Mouse (Mus musculus): ENCODE measurements around the gene Clic5.

The Clic5 gene

DNA sequence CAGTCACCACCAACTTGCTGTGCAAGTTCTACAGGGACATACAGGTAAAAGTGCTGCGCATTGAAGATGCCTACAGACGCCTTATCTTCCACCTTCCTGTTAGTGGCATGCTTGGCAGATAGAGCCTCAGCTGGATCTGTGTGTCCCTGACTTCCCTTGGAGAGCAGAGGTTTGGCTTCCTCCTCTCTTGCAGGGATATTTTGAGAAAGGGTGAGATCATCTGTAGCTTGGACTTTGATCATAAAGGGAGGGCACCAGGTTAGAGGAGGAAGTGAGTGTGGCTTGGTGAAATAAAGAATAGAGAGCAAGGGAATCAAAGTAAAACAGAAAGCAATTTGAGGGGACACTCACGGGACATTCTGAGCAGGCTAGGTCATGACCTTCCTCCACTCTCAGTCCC lies 4.6 kb downstream of the Clic5 start:
- no peak for DNase-seq (ENCODE audit: low spot score)

DNA sequence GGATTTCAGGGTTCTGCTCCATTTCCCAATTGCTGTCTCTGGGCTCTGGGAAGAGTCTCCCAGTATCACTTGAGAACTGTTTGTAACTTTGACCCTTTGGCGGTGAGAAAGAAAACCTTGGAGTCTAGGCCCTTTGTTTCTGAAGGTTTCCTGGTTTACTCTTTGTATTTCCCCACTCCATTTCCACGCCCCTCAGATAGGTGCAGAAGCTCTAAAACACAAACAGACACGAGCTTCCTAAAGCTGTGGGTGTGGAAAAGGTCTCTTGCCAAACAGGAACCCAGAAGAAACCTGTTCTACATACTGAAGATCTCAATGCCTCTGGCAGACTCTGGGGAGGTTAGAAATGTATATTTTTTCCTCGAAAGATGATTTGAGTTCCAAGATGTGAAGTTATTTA lies 10.8 kb downstream of the Clic5 start:
- DNase-seq (ENCODE audit: low spot score): no peak

DNA sequence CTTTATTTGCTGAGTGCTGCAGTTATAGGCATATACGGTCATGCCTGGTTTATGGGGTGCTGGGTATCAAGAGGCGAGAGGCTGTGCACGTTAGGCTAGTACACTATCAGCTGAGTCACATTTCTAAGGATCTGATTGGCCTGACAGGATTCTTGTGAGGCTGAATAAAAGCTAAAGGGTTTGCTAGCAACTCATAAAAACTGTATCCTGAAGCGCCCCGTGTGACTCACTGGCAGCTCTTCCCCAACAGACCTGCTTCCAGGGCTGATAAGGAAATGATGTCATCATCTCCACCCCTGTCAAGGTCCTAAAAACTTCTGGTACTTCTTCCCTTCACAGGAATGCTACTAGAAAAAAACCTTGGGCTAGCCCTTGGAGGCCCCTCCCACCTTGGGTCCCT lies 14.6 kb downstream of the Clic5 start:
- no peak for DNase-seq (ENCODE audit: low spot score)

DNA sequence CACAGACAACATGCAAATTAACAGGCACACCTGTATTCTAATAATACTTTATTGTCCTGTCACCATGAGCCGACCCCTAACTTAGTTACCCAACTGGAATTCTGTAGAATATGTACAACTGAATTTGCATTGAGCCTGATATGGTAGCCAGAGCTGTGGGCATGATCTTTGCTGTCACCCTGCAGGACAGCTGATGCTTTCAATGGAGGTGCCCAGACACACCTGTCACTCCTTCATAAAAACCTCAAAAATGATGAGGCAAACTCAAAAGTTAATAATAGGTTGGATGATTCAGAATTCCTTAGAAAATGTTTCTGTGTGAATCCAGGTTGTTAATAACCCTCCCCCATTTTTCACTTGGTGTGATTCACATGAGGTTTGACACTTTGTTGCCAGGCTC lies 16.4 kb downstream of the Clic5 start:
- no peak for DNase-seq (ENCODE audit: low spot score)

DNA sequence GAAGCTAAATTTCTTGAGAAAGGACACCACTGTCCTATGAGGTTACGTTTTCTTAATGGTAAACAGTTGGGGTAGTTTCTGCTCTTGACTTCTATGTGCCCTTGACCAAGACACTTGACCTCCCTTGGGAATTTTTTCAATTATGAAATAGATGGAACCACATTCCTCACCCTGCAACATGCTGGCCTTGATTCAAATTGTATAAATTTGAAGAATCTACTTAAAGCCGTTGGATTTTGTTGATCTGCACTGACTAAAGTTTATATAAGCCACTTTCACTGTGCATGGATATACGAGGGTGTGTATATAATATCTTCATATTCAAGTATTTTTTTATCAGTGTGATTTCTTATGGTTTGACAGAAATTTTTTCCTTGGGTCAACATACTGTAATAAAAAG lies 17.2 kb downstream of the Clic5 start:
- DNase-seq (ENCODE audit: low spot score): no peak

DNA sequence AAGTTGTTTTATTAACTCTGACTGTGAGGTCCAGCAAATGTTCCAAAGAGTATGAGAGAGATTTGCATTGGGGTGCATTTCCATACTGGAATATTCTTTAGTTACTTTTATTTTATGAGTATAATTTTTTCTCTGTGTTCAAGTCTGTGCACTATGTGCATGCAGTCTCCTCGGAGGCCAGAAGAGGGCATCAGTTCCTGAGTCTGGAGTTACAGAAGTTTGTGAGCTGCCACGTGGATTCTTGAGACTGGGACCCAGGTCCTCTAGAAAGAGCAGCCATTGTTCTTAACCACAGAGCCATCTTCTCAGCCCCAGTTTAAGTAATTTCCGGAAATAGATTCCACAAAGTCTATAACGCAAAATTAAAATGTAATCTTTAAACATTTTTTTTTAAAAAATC lies 20.5 kb downstream of the Clic5 start:
- DNase-seq (ENCODE audit: low spot score): no peak

DNA sequence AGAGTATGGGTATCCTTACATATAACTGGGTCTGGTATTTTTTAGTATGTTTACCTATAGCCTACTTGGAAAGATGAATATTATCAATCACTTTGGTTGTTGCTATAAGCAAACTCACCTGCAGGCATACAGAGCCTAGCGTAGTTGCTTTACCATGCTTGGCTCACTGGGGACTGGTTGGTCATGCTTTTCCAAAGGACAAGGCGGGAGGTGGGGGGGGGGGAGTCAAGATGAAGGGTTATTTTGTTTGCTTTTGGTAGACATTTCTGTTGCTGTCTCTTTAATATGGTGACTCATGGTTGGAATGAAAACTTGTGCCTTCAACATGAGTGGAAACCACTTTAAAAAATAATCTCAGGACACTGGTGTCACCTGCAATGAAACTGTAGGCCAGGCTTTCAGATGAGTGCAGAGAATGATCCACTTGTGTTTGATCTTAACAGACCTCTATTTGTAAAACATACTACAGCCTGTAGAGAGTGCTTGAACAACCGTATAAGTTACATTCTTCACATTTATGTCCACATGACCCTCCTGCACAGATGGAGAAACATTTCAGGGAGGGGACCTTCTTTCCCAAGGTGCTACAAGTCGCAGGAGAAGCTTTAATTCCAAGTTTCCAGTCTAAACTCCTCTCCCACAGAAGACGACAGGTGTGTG lies 24.7 kb downstream of the Clic5 start:
- no peak for DNase-seq (ENCODE audit: low spot score)

DNA sequence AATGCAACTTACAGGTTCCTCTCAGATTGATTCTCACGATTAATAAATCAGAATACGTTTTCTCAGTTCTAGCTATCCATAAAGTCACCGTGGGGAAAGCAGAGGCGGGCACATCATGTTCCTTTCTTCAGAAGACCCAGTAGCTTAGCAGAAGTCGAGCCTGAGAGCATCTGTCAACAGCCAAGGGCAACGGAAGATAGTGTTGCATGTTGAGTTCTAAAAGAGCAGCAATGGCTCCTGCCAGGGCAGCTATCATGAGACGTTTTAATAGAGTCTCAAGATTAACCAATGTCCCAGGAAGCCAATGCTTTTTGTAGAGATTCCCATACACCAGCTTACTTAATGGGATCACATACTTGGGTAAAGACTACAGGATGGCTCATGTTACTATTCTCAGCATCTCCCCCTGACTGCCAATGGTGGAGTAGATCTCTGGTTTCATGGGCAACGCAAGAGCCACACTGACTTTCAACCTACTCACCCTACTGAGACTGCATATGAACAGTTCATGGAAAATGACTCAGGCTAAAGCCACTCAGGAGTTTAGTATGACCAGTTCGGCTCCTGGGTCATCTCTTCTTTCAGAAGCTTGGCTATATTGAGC lies 26.9 kb downstream of the Clic5 start:
- DNase-seq (ENCODE audit: low spot score): no peak

DNA sequence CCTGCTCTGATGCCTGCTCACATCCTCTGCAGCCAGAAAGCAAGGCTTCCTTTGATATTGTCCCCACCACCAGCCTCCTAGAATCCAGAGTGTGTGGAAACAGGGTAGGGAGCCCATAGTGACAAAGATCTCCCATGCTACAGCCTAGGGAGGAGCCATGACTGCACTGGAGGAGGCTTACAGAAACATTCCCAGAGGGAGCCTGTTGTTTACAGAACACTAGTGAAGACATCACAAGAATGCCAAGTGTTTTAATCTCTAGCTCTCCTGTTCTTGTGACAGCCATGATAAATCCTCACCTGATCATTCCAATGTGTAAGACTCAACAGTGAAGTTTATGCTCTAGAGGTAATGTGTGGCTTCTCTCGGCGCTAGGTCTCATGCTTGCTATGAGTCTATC lies 28.8 kb downstream of the Clic5 start:
- DNase-seq (ENCODE audit: low spot score): no peak

DNA sequence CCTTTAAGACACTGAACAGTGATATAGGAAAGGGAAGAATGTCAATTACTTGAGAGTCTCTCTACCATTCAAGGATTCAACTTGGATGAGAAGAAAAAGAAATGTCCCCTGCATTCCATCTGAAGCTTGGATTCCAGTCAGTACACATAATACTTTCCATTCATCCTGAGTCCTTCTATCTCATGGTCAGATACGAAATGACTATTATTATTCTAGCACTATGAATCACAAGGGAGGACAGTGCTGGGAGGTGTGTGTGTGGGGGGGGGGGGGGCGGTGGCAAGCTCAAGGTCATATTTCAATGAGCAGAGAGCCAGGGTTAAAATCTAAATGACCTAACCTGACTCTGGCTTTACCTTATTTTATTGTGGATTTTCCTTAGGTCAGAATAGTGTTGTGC lies 31.6 kb downstream of the Clic5 start:
- DNase-seq (ENCODE audit: low spot score): no peak

DNA sequence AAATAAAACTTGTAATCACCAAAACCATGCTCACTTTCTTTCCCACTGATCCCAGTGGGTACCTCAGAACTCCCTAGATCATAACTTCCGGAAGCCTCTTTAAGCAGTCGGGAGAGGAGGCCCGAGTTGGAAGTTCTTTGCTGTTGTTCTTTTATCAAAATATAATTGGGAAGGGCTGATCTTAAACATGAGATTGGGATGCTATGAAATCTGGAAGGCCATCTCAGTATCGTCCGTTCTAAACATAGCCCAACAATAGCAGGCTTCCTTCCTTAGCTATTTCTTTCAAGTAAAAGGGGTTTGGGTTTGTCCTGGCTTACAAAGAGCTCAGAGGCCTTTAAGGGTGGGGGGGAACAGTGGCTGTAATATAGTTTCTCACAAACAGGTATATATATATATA lies 40.0 kb downstream of the Clic5 start:
- no peak for DNase-seq (ENCODE audit: low spot score)

DNA sequence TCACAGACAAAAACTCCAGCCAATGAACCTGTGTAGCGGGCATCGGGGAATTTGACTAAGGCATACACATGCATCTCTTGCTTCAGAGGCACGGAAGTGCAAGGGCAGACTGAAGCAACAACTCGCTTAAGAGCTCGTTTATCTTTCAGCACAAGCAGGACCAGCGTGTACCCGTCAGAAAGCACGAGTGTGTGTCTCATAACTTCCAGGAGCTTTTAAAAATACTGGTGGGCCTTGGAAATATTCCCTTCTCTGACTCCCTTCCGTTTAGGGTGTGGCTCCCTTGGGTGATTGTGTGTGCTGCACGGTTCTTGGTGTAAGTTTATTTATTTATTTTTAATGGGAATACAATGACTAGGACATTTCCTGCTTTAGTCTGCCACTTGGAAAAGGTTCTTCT lies 41.7 kb downstream of the Clic5 start:
- no peak for DNase-seq (ENCODE audit: low spot score)

DNA sequence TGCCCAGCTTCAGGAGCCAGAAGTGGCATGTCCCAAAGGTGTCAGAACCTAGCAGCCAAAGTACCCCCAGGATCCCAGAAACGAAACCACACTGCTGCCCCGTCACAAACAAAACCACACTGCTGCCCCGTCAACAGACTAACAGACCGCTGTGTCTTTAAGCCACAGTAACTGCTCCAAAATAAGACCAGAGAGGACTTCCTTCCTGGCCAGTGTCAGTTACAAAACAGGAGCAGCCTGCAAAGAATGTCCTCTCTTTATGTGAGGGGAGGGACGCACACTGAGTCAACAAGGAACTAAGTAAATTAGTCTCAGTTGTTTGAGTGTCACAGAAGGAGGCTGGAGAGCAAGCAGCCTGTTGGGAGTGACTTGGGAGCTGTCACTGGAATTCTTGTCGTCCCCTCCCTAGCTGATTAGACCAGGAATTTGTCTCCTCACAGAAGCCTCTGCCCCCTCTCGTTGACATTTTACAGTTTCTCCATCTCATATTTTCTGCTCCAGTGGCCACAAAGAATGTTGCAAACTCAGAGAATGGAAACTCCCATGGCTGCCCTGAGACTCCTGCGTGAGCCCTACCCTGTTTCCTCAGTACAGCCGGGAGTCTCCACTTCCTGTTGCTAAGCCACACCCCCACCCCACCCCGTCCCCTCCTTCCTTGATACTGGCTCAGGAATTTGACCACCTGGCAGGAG lies 50.8 kb downstream of the Clic5 start:
- DNase-seq (ENCODE audit: low spot score): no peak

DNA sequence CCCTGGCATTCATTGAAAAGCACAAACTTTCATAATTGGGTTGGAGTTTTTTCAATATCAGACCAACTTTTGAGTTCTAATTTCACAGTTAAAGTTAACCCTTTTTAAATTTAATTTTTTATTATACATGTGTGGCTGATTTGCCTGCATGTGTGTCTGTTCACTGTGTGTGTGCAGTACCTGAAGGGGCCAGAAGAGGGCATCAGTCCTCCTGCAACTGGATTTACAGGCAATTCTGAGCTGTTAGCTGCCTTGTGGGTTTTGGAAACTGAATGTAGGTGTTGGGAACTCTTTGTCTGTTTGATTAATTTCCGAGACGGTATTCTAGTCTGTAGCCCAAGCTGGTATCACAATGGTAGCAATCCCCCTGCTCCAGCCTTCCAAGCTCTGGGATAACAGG lies 52.4 kb downstream of the Clic5 start:
- DNase-seq (ENCODE audit: low spot score): no peak

DNA sequence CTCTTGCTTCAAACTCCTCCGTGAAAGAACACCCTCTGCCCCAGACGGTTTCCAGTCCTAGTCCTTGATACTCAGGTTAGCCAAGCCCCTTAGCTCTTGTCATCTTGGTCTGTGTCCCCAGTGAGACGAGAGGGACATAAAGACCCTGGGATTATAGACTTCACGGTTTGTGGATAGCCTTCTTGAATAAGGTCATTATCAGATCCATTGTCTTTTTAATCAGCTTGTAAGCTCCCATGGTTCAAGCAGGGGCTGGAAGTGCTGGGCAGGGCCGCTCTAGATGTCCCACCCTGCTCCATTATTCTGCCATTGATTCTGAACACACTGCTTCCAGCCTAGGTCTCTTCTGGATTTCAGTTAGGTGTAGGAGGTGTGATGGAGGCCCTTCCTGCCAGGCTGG lies 55.7 kb downstream of the Clic5 start:
- no peak for DNase-seq (ENCODE audit: low spot score)

DNA sequence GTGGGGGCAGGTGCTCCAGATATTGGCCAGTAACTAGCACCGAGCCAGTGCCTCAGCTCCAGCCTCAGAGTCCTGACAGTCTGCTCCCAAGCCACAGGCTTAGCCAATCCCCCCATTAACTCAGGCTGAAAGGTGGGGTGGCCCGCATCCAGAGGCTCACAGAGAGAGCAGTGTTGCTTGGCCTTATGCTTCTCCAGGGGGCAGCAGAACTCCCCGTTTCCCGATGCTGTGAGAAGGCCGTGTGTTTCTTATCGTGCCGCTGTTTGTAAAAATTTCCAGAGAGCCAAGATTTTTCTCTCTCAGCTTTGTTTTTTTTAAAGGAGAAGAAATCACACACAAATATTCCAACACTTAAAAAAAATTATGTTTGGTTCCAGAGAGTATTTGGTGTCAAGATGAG lies 56.2 kb downstream of the Clic5 start:
- DNase-seq (ENCODE audit: low spot score): no peak

DNA sequence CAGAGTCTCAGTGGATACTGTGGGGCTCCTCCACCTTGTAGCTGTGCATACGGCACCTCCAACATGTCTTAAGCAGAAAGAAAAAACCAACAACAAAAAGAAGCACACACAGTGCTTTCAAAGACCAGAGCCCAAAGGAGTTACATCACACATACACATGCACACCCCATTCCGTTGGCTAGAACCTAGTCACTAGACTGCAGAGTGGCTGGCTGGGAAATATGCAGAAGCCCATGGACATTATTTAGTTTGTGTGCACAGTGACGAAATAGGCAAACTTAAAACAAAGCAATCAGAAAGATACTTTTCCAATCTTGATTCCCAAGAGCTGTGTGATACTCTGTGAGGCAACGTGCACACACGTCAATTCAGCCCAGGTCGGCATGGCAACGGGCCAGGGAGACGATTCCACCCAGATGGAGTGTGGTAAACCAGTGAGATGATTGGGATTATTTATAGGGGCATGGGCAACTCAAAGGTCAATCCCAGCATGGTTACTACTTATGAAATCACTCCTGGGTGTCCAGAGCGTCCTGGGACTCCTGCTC lies 57.8 kb downstream of the Clic5 start:
- no peak for DNase-seq (ENCODE audit: low spot score)

DNA sequence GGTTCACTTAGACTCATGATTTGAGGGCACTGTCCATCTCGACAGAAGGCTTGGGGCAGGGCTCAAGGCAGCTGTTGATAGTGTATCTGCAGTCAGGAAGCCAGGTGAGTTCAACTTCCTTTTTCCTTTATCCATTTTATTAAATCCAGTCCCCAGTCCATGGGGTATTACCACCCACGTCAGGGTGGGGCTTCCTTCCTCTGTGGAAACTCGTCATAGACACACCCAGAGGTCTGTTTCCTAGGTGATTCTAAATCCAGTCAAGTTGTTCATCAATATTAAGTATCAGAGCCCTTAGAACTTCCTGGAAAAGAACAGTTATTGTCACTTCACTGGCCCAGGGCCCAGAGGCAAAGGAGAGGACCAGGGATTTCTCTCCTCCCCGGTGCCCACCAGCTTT lies 61.2 kb downstream of the Clic5 start:
- DNase-seq (ENCODE audit: low spot score): no peak

DNA sequence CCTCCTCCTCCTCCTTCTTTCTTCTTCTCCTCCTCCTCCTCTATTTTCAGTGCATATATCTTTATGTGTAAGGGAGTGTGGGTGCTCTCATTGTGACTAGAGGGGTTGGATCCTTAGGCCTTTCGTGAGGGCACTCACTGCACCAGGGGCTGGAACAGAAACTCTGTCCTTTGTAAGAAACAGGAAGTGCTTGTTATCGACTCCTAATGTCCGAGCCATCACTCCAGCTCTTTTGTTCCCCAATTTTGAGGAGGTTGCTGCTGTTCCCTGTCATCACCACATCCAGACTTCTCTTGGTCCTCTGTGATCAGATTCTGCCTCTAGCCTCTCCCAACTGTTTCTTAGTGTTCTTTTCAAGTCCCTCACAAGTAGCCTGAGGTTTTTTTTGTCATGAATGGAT lies 64.3 kb downstream of the Clic5 start:
- DNase-seq (ENCODE audit: low spot score): no peak

DNA sequence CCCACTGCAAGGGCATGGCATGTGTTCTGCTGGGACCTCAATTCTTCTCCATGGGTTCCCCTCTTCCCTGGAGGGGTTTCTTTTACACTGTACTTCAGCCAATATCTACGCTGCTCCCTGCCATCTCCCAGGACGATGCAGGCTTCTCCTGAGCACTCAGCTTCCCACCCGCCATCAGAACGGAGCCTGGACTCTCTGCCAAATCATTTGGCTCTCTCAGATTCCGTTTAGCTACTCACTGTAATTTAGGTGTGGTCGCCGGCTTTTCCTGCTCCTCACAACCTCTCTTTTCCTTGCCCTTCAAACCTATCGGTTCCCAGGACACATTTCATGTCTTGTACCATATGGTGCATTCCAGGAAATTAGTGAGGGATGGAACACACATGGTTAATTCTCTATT lies 66.3 kb downstream of the Clic5 start:
- DNase-seq (ENCODE audit: low spot score): no peak

DNA sequence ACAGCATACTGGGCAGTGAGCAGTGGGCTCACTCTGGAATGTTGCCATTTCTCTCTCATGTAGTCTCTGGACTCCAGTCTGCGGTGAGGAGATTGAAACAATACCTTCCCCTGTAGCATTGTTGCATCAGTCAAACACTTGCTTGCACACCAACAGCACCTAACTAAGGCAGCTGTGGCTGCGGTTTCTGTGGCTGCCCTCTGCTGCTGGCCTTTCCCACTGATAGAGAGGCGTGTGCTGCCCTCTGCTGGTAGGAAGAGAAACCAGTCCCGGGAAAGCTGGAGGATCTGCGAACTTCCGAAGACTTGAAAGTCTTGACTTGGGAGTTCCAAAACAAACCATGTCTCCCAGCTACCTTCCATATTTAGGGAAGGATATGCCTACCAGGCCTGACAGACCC lies 68.2 kb downstream of the Clic5 start:
- DNase-seq (ENCODE audit: low spot score): peak; percentile 57

DNA sequence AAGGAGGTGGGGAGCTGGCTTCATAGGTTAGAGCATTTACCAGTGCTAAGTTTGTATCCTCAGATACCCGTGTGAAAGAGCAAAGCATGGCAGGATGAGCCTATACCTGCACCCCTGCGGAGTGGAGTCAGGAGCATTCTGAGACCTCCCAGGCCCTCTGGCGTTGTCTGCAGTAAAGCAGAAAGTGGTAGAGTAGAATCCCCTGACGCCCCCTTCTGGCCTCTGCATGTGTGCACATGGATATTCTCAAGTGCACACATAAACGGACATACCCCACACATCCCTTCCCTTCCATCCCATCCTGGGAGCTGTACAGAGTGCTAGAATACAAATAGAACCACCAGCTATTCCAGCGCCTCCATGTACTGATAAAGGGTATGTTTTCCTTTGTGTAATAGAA lies 70.9 kb downstream of the Clic5 start:
- no peak for DNase-seq (ENCODE audit: low spot score)

DNA sequence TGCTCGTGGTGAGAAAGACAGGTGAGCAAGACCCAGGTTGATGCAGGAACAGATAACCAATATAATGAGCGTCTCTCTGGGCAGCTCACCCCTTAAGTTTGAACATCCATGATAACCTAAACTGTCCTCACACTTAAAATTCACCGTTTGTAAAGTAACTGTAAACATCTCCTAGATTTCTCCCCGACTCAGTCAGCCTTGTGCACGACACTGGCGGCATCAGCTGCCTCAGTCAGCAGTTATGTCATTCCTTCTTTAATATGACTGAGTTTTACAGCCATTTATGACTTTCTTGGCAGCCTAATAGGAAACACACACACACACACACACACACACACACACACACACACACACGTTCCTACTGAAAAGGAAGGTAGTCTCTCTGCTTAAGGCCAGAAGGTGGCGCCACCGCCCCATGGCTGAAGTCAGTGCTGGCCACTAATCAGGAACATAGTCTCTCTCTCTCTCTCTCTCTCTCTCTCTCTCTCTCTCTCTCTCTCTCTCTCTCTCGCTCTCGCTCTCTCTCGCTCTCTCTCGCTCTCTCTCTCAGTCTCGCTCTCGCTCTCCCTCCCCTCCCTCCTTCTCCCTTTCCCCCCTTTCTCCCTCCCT lies 73.3 kb downstream of the Clic5 start:
- DNase-seq (ENCODE audit: low spot score): no peak
